10 mouse cellular contexts compared by ENCODE assay signal in the genomic region with DNA sequence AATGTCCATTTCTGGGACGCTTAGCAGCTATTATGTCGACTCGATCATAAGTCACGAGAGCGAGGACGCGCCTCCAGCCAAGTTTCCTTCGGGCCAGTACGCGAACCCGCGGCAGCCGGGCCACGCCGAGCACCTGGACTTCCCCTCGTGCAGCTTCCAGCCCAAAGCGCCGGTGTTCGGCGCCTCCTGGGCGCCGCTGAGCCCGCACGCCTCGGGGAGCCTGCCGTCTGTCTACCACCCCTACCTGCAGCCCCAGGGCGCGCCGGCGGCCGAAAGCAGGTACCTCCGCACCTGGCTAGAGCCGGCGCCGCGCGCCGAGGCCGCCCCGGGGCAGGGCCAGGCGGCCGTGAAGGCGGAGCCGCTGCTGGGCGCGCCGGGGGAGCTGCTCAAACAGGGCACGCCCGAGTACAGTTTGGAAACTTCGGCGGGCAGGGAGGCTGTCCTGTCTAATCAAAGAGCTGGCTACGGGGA. TPM values are rescaled to one million over a fixed set of nuclear protein-coding genes. Genes with fewer than 3 reads are reported as not detected.
DNase-seq lines count a peak whose midpoint lies in the region; ATAC-seq lines count a peak whose summit lies in the region.
"Had no signal": no experiment of that assay in that cellular context is flagged by ENCODE, and none has a peak within 500 bp of the region (broad histone marks: within the 10 kb centered on the region; RNA-seq: fewer than 3 reads in every experiment).

No protein-coding gene starts in this region.

- peak overlapping the region; percentile 7; the same call in 1 of the 2 replicates for H3K9ac ChIP-seq in hindbrain, embryonic 16.5 days (ENCODE audit: low read depth, low read length)
- H3K9ac ChIP-seq in limb, embryonic 15.5 days, result no peak overlapping the region

- peak overlapping the region; percentile 28 for H3K4me3 ChIP-seq in hindbrain, embryonic 16.5 days (ENCODE audit: low read length)
- H3K4me3 ChIP-seq in limb, embryonic 15.5 days, result peak overlapping the region; percentile 36

- H3K4me1 ChIP-seq in hindbrain, embryonic 16.5 days (ENCODE audit: control insufficient read depth, insufficient read depth, low read depth, low read length), result peaks cover 7% of the 10 kb centered on the region; the same call in 1 of the 2 replicates
- peaks cover 26% of the 10 kb centered on the region for H3K4me1 ChIP-seq in limb, embryonic 15.5 days

- peak; percentile 19 for ATAC-seq in CD4-positive, CD25-positive, alpha-beta regulatory T cell, adult 4 months
- ATAC-seq in hindbrain, embryonic 16.5 days, result no peak
- no peak for ATAC-seq in limb, embryonic 15.5 days (ENCODE audit: insufficient number of reproducible peaks, low FRiP score, low TSS enrichment, low read depth)

- under 1% methylated on average over 52 of the region's 52 CpGs for WGBS in hindbrain, embryonic 16.5 days
- under 1% methylated on average over 52 of the region's 52 CpGs for WGBS in limb, embryonic 15.5 days

- H3K27me3 ChIP-seq in hindbrain, embryonic 16.5 days (replicated peaks; ENCODE audit: control insufficient read depth, insufficient read depth, low read length), result peaks cover 76% of the 10 kb centered on the region
- H3K27me3 ChIP-seq in limb, embryonic 15.5 days, result peaks cover 98% of the 10 kb centered on the region

- peak overlapping the region; percentile 48 for H3K4me2 ChIP-seq in hindbrain, embryonic 16.5 days (ENCODE audit: low read length)
- peak overlapping the region; percentile 45 for H3K4me2 ChIP-seq in limb, embryonic 15.5 days

- H3K9me3 ChIP-seq in hindbrain, embryonic 16.5 days (ENCODE audit: control insufficient read depth, low read length), result no peaks in the 10 kb centered on the region
- no peaks in the 10 kb centered on the region for H3K9me3 ChIP-seq in limb, embryonic 15.5 days

- H3K27ac ChIP-seq in hindbrain, embryonic 16.5 days (ENCODE audit: low read depth, low read length), result no peak overlapping the region
- no peak overlapping the region for H3K27ac ChIP-seq in limb, embryonic 15.5 days
- H3K27ac ChIP-seq: macrophage had no signal

- H3K36me3 ChIP-seq in hindbrain, embryonic 16.5 days (ENCODE audit: control insufficient read depth, insufficient read depth, low read length), result no peaks in the 10 kb centered on the region
- no peaks in the 10 kb centered on the region for H3K36me3 ChIP-seq in limb, embryonic 15.5 days

- DNase-seq in embryo, embryonic 10 days (ENCODE audit: low spot score), result peak; percentile 54
- no peak for DNase-seq in embryo, embryonic 11 days
- DNase-seq in cerebellum, adult 9-11 months, result no peak
- DNase-seq in frontal cortex, postnatal 36 days (ENCODE audit: low spot score in 2 of 2), result no peak
- no peak for DNase-seq in embryo, embryonic 10.5 days (ENCODE audit: low spot score)

RNA-seq across cellular contexts. Expression of gene Hoxb9, which starts 0.3 kb away (rescaled TPM):
- polyA plus RNA-seq in CD4-positive, CD25-positive, alpha-beta regulatory T cell, adult 4 months (2017; shearing (Covaris generic)), result under 1 TPM in 1 of 2 experiments, not detected in 1; 0.23 TPM
- 1.4 and 5.2 TPM in 2 replicates for polyA plus RNA-seq in hindbrain, embryonic 16.5 days (2015; fragmentation: Nextera tagmentation; extraction: Ambion mirVana)
- 0.98 and 1.4 TPM in 2 replicates for polyA plus RNA-seq in limb, embryonic 15.5 days (2015; fragmentation: Nextera tagmentation; extraction: Ambion mirVana)
- polyA plus RNA-seq: cortical plate, adult 2 months; macrophage had no signal

RNA-seq across cellular contexts. Expression of gene Hoxb8, which starts 10.1 kb away (rescaled TPM):
- not detected for polyA plus RNA-seq in CD4-positive, CD25-positive, alpha-beta regulatory T cell, adult 4 months (2017; shearing (Covaris generic))
- 15.1 and 15.9 TPM in 2 replicates for polyA plus RNA-seq in hindbrain, embryonic 16.5 days (2015; fragmentation: Nextera tagmentation; extraction: Ambion mirVana)
- polyA plus RNA-seq in limb, embryonic 15.5 days (2015; fragmentation: Nextera tagmentation; extraction: Ambion mirVana), result 0.36 and 0.37 TPM in 2 replicates
- polyA plus RNA-seq: cortical plate, adult 2 months; macrophage had no signal

RNA-seq across cellular contexts. Expression of gene Hoxb7, which starts 14.8 kb away (rescaled TPM):
- not detected for polyA plus RNA-seq in CD4-positive, CD25-positive, alpha-beta regulatory T cell, adult 4 months (2017; shearing (Covaris generic))
- 29.3 and 33.1 TPM in 2 replicates for polyA plus RNA-seq in hindbrain, embryonic 16.5 days (2015; fragmentation: Nextera tagmentation; extraction: Ambion mirVana)
- polyA plus RNA-seq in limb, embryonic 15.5 days (2015; fragmentation: Nextera tagmentation; extraction: Ambion mirVana), result 3.3 and 4.2 TPM in 2 replicates
- polyA plus RNA-seq: cortical plate, adult 2 months; macrophage had no signal

RNA-seq across cellular contexts. Expression of gene Hoxb6, which starts 20.7 kb away (rescaled TPM):
- polyA plus RNA-seq in CD4-positive, CD25-positive, alpha-beta regulatory T cell, adult 4 months (2017; shearing (Covaris generic)), result not detected
- polyA plus RNA-seq in hindbrain, embryonic 16.5 days (2015; fragmentation: Nextera tagmentation; extraction: Ambion mirVana), result 49.9 and 53.3 TPM in 2 replicates
- polyA plus RNA-seq in limb, embryonic 15.5 days (2015; fragmentation: Nextera tagmentation; extraction: Ambion mirVana), result 0.31 and 0.55 TPM in 2 replicates
- polyA plus RNA-seq: cortical plate, adult 2 months; macrophage had no signal

RNA-seq across cellular contexts. Expression of gene Hoxb5, which starts 31.6 kb away (rescaled TPM):
- polyA plus RNA-seq in CD4-positive, CD25-positive, alpha-beta regulatory T cell, adult 4 months (2017; shearing (Covaris generic)), result not detected
- 120 and 133 TPM in 2 replicates for polyA plus RNA-seq in hindbrain, embryonic 16.5 days (2015; fragmentation: Nextera tagmentation; extraction: Ambion mirVana)
- polyA plus RNA-seq in limb, embryonic 15.5 days (2015; fragmentation: Nextera tagmentation; extraction: Ambion mirVana), result 0.60 and 0.73 TPM in 2 replicates
- polyA plus RNA-seq: cortical plate, adult 2 months; macrophage had no signal

Comparison
In these comparisons a context has a peak if more than half of its experiments do, and no peak if none do; other contexts are left out.
1. RNA of gene Hoxb8, which starts 10.1 kb away (polyA plus RNA-seq): 15.1 to 15.9 TPM in hindbrain, embryonic 16.5 days; 0.36 to 0.37 TPM in limb, embryonic 15.5 days and not detected in CD4-positive, CD25-positive, alpha-beta regulatory T cell, adult 4 months; every median in the first group is over 10 times any median in the second.